Mouse (Mus musculus) forebrain, postnatal 0 days (tissue): ENCODE measurements at regions not wholly inside any gene's neighbourhood (a gene's known extent, or its start where the extent isn't known, plus 50 kb on each side); places are given as distances from the start of the nearest gene placed in this dataset.
A peak's percentile ranks its signal among the peaks of the same experiment; 100 is the strongest.

Experiments
- ATAC-seq: fragments of 200-750 bp; cut with Nextera tagmentation; 2 replicates; pipeline ENCODE4 v1.8.0; 2017; ENCODE audit warnings: mild to moderate bottlenecking, moderate library complexity
- DNase-seq: peaks from one replicate; pipeline ENCODE4 v3.0.0-alpha.2; 2015
- H3K27ac ChIP-seq: fragments of 300-500 bp; sonication (generic); 2 replicates; pipeline ENCODE4 v1.5.1; 2014; ENCODE audit warnings: low read depth, mild to moderate bottlenecking, antibody characterized with exemption, low read length, moderate library complexity, mixed read lengths
- H3K27me3 ChIP-seq: fragments of 300-500 bp; sonication (generic); 2 replicates; pipeline ENCODE4 v1.6.1; 2014; ENCODE audit warnings: mild to moderate bottlenecking, low read length, mixed read lengths; ENCODE audit not compliant: insufficient read depth
- H3K36me3 ChIP-seq: fragments of 300-500 bp; sonication (generic); 2 replicates; pipeline ENCODE4 v1.6.1; 2014; ENCODE audit warnings: mild to moderate bottlenecking, moderate library complexity; ENCODE audit not compliant: insufficient read depth
- H3K4me1 ChIP-seq: fragments of 300-500 bp; sonication (generic); 2 replicates; pipeline ENCODE4 v1.6.1; 2014; ENCODE audit warnings: antibody characterized with exemption; ENCODE audit not compliant: insufficient read depth
- H3K4me2 ChIP-seq: fragments of 300-500 bp; sonication (generic); 2 replicates; pipeline ENCODE4 v1.6.1; 2014; ENCODE audit warnings: low read depth, mild to moderate bottlenecking, moderate library complexity
- H3K4me3 ChIP-seq: fragments of 300-500 bp; sonication (generic); 2 replicates; pipeline ENCODE4 v1.5.1; 2014; ENCODE audit warnings: low read depth, low read length, mixed read lengths
- H3K9ac ChIP-seq: fragments of 300-500 bp; sonication (generic); 2 replicates; pipeline ENCODE4 v1.6.1; 2014; ENCODE audit warnings: mild to moderate bottlenecking
- H3K9me3 ChIP-seq: fragments of 300-500 bp; sonication (generic); 2 replicates; pipeline ENCODE4 v1.6.1; 2016; ENCODE audit warnings: low read length
- CTCF ChIP-seq: sonication (generic); IDR thresholded peaks from 2 replicates; pipeline ENCODE4 v1.5.1; 2016; ENCODE audit warnings: antibody characterized with exemption, control low read depth, low read depth
- WGBS: fragments of 180-500 bp; shearing (Covaris S2); extraction: QIAGEN DNeasy Blood & Tissue Kit; methylation state at CpG from one replicate; pipeline ENCODE4 v1.1.7; 2014; 5-methylcytosine and 5-hydroxymethylcytosine counted together

- no peak for TF ChIP-seq CTCF
- Histone ChIP-seq H3K27me3 (no peaks in the 10 kb centered on the region), H3K9me3 (no peaks in the 10 kb centered on the region), H3K4me1 (peaks cover 4% of the 10 kb centered on the region; the same call in 1 of the 2 replicates), H3K4me3 (no peak overlapping the region), H3K36me3 (no peaks in the 10 kb centered on the region), H3K9ac (no peak overlapping the region), H3K27ac (no peak overlapping the region), H3K4me2 (no peak overlapping the region)
- no peak for DNase-seq
- ATAC-seq: no peak
These were observed 51.0 kb upstream of the Ssbp3 start for GRCm38 (mm10) chr4:106859476-106859875.

GRCm38 (mm10) chr4:106858357-106859088 is 52.0 kb upstream of the Ssbp3 start:
- Histone ChIP-seq H3K9me3 (no peaks in the 10 kb centered on the region), H3K4me1 (peaks cover 6% of the 10 kb centered on the region), H3K27me3 (no peaks in the 10 kb centered on the region), H3K4me3 (no peak overlapping the region), H3K36me3 (no peaks in the 10 kb centered on the region), H3K9ac (no peak overlapping the region), H3K4me2 (no peak overlapping the region), H3K27ac (no peak overlapping the region)
- WGBS: 62% methylated on average over 12 of the region's 13 CpGs
- no peak for ATAC-seq
- DNase-seq: no peak
- no peak for TF ChIP-seq CTCF

GRCm38 (mm10) chr4:106855771-106856170 is 51.0 kb upstream of the Acot11 start:
- H3K9ac ChIP-seq: no peak overlapping the region
- H3K4me2 ChIP-seq: no peak overlapping the region
- 10% methylated on average over 17 of the region's 19 CpGs for WGBS
- H3K4me1 ChIP-seq: peaks cover 9% of the 10 kb centered on the region
- H3K27ac ChIP-seq: no peak overlapping the region
- no peaks in the 10 kb centered on the region for H3K9me3 ChIP-seq
- no peak overlapping the region for H3K4me3 ChIP-seq
- no peaks in the 10 kb centered on the region for H3K27me3 ChIP-seq
- no peak for TF ChIP-seq CTCF
- H3K36me3 ChIP-seq: no peaks in the 10 kb centered on the region
- ATAC-seq (no peak), DNase-seq (no peak)

- peaks cover 9% of the 10 kb centered on the region for H3K4me1 ChIP-seq
- H3K9me3 ChIP-seq: no peaks in the 10 kb centered on the region
- H3K36me3 ChIP-seq: no peaks in the 10 kb centered on the region
- peak overlapping the region; percentile 25 for H3K4me3 ChIP-seq
- peak overlapping the region; percentile 46 for H3K4me2 ChIP-seq
- no peaks in the 10 kb centered on the region for H3K27me3 ChIP-seq
- WGBS: 12% methylated on average over 15 of the region's 15 CpGs
- TF ChIP-seq CTCF: no peak
- peak; percentile 88 for ATAC-seq
- H3K27ac ChIP-seq: peak overlapping the region; percentile 50; the same call in 1 of the 2 replicates
- peak overlapping the region; percentile 35; the same call in 1 of the 2 replicates for H3K9ac ChIP-seq
- DNase-seq: peak; percentile 65
These were observed 49.8 kb upstream of the Acot11 start for GRCm38 (mm10) chr4:106854361-106855309.
